Mouse (Mus musculus) heart, adult 2 months (tissue): ENCODE data around the gene Lamb3.

Experiments used
- CTCF ChIP-seq: fragments of 200-600 bp; IDR thresholded peaks from 2 replicates; pipeline ENCODE4 v1.8.1; 2022; ENCODE audit warnings: antibody characterized with exemption, mild to moderate bottlenecking, moderate library complexity
- POLR2A ChIP-seq: fragments of 200-500 bp; IDR thresholded peaks from 2 replicates; pipeline ENCODE4 v1.6.1; 2011; ENCODE audit warnings: mild to moderate bottlenecking, low read depth, low read length, control low read depth; ENCODE audit not compliant: insufficient read depth

- TF ChIP-seq POLR2A (no peak), CTCF (no peak)
Measured at GRCm38 (mm10) chr1:193200640-193201382, 6.7 kb upstream of the Lamb3 start.
